Comparison of ENCODE assay signal across 8 mouse cellular contexts in genomic region chr11:88276534-88277308, GRCm38 (mm10). TPM values are rescaled to one million over a fixed set of nuclear protein-coding genes. Genes with fewer than 3 reads are reported as not detected.
A peak's percentile ranks its signal among the peaks of the same experiment; 100 is the strongest.
DNase-seq lines count a peak whose midpoint lies in the region; ATAC-seq lines count a peak whose summit lies in the region.
"Had no signal": no experiment of that assay in that cellular context is flagged by ENCODE, and none has a peak within 500 bp of the region (broad histone marks: within the 10 kb centered on the region; RNA-seq: fewer than 3 reads in every experiment).

No protein-coding gene starts in this region.

- no peak overlapping the region; the same call in 1 of the 2 replicates for H3K9ac ChIP-seq in neural tube, embryonic 11.5 days (ENCODE audit: low read length)
- H3K9ac ChIP-seq in embryonic facial prominence, embryonic 12.5 days, result no peak overlapping the region
- H3K9ac ChIP-seq in hindbrain, embryonic 12.5 days, result no peak overlapping the region
- no peak overlapping the region for H3K9ac ChIP-seq in limb, embryonic 15.5 days

- 29% methylated on average over 19 of the region's 19 CpGs for WGBS in neural tube, embryonic 11.5 days
- WGBS in embryonic facial prominence, embryonic 12.5 days, result 55% methylated on average over 19 of the region's 19 CpGs
- 25% methylated on average over 19 of the region's 19 CpGs for WGBS in hindbrain, embryonic 12.5 days
- 19% methylated on average over 19 of the region's 19 CpGs for WGBS in limb, embryonic 15.5 days

- no peak for ATAC-seq in neural tube, embryonic 11.5 days (ENCODE audit: insufficient read depth, low FRiP score, low TSS enrichment)
- ATAC-seq in embryonic facial prominence, embryonic 12.5 days (ENCODE audit: insufficient number of reproducible peaks, insufficient read depth, low FRiP score, low TSS enrichment), result no peak
- ATAC-seq in hindbrain, embryonic 12.5 days (ENCODE audit: low FRiP score), result no peak
- ATAC-seq in limb, embryonic 15.5 days (ENCODE audit: insufficient number of reproducible peaks, low FRiP score, low TSS enrichment, low read depth), result no peak

- no peaks in the 10 kb centered on the region for H3K27me3 ChIP-seq in neural tube, embryonic 11.5 days (ENCODE audit: control insufficient read depth, insufficient read depth, low read length)
- no peaks in the 10 kb centered on the region for H3K27me3 ChIP-seq in embryonic facial prominence, embryonic 12.5 days
- no peaks in the 10 kb centered on the region for H3K27me3 ChIP-seq in hindbrain, embryonic 12.5 days
- peaks cover 11% of the 10 kb centered on the region; the same call in 1 of the 2 replicates for H3K27me3 ChIP-seq in limb, embryonic 15.5 days

- no peaks in the 10 kb centered on the region for H3K9me3 ChIP-seq in neural tube, embryonic 11.5 days (ENCODE audit: control insufficient read depth, low read length)
- H3K9me3 ChIP-seq in embryonic facial prominence, embryonic 12.5 days, result no peaks in the 10 kb centered on the region
- no peaks in the 10 kb centered on the region for H3K9me3 ChIP-seq in hindbrain, embryonic 12.5 days (replicated peaks)
- no peaks in the 10 kb centered on the region for H3K9me3 ChIP-seq in limb, embryonic 15.5 days

- H3K4me2 ChIP-seq in neural tube, embryonic 11.5 days (ENCODE audit: low read depth), result no peak overlapping the region
- no peak overlapping the region for H3K4me2 ChIP-seq in embryonic facial prominence, embryonic 12.5 days (replicated peaks)
- H3K4me2 ChIP-seq in hindbrain, embryonic 12.5 days (replicated peaks), result no peak overlapping the region
- H3K4me2 ChIP-seq in limb, embryonic 15.5 days, result peak overlapping the region; percentile 25; the same call in 1 of the 2 replicates

- H3K36me3 ChIP-seq in neural tube, embryonic 11.5 days (ENCODE audit: control insufficient read depth, insufficient read depth, low read length), result no peaks in the 10 kb centered on the region
- H3K36me3 ChIP-seq in embryonic facial prominence, embryonic 12.5 days, result no peaks in the 10 kb centered on the region
- H3K36me3 ChIP-seq in hindbrain, embryonic 12.5 days, result no peaks in the 10 kb centered on the region
- no peaks in the 10 kb centered on the region for H3K36me3 ChIP-seq in limb, embryonic 15.5 days

- peak; percentile 54 for DNase-seq in neural tube, embryonic 11.5 days (ENCODE audit: low spot score)
- no peak for DNase-seq in neural tube, embryonic 10.5 days (ENCODE audit: extremely low spot score, low spot score)
- DNase-seq in urinary bladder, postnatal 25 days (ENCODE audit: low spot score), result no peak
- no peak for DNase-seq in urinary bladder, adult 2 months (ENCODE audit: low spot score)

- H3K27ac ChIP-seq in neural tube, embryonic 11.5 days (ENCODE audit: low read depth, low read length), result peak overlapping the region; percentile 99
- peak overlapping the region; percentile 78; the same call in 1 of the 2 replicates for H3K27ac ChIP-seq in embryonic facial prominence, embryonic 12.5 days
- peak overlapping the region; percentile 96 for H3K27ac ChIP-seq in hindbrain, embryonic 12.5 days
- H3K27ac ChIP-seq in limb, embryonic 15.5 days, result peak overlapping the region; percentile 17

- H3K4me1 ChIP-seq in neural tube, embryonic 11.5 days (ENCODE audit: control insufficient read depth, insufficient read depth, low read length), result peaks cover 43% of the 10 kb centered on the region
- H3K4me1 ChIP-seq in embryonic facial prominence, embryonic 12.5 days, result peaks cover 24% of the 10 kb centered on the region
- peaks cover 67% of the 10 kb centered on the region for H3K4me1 ChIP-seq in hindbrain, embryonic 12.5 days
- H3K4me1 ChIP-seq in limb, embryonic 15.5 days, result peaks cover 31% of the 10 kb centered on the region

- H3K4me3 ChIP-seq in neural tube, embryonic 11.5 days (ENCODE audit: low read depth, low read length), result no peak overlapping the region
- no peak overlapping the region for H3K4me3 ChIP-seq in embryonic facial prominence, embryonic 12.5 days
- H3K4me3 ChIP-seq in hindbrain, embryonic 12.5 days, result no peak overlapping the region
- no peak overlapping the region for H3K4me3 ChIP-seq in limb, embryonic 15.5 days
- H3K4me3 ChIP-seq: myocyte had no signal

RNA-seq across cellular contexts. Expression of gene Ccdc182, which starts 17.1 kb away (rescaled TPM):
- 17.9 and 18.4 TPM in 2 replicates for polyA plus RNA-seq in neural tube, embryonic 11.5 days (2014; fragmentation: Nextera tagmentation; extraction: Ambion mirVana)
- polyA plus RNA-seq in embryonic facial prominence, embryonic 12.5 days (2016; fragmentation: Nextera tagmentation; extraction: Ambion mirVana), result 0.93 and 1.9 TPM in 2 replicates
- polyA plus RNA-seq in hindbrain, embryonic 12.5 days (2016; fragmentation: Nextera tagmentation; extraction: Ambion mirVana), result 3.8 and 4.3 TPM in 2 replicates
- polyA plus RNA-seq in limb, embryonic 15.5 days (2015; fragmentation: Nextera tagmentation; extraction: Ambion mirVana), result not detected in 2 replicates
- polyA plus RNA-seq in urinary bladder, adult 2 months (2012; rRNA removed), result not detected in 2 replicates
- polyA plus RNA-seq: myocyte had no signal

Comparison
In these comparisons a context has a peak if more than half of its experiments do, and no peak if none do; other contexts are left out.
1. H3K27ac ChIP-seq: peak in every context shown above with its lines; median percentile 99 in neural tube, embryonic 11.5 days; 96 in hindbrain, embryonic 12.5 days; 78 in embryonic facial prominence, embryonic 12.5 days; 17 in limb, embryonic 15.5 days.